Mouse (Mus musculus): Measurements from ENCODE around the gene Tssk3.

DNA sequence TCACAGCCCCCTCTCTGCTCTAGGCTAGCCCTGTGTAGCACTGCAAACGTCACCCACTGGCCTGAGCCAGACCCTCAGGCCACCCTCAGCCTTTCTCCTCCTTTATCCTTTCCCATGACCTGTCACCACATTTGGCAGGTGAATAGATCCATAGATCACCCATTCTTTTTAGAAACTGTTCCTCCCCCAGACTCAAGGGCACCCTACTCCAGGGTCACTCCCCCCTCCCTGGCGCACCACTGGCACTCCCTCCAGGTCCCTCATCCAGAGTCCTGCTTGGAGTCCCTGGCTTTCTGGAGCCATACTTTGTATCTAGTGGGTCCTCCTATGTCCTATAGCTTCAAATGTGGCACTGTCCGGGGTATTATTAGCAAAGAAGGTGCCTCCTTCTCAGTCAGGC, 14.7 kb upstream of the Tssk3 start:
- TF ChIP-seq CTCF (conservative IDR thresholded peaks at IDR 0.05 in 1 of 2, IDR thresholded peaks at IDR 0.05 in 1 of 2; ENCODE audit: low read depth in 2 of 2, low read length in 2 of 2) (no peak), USF1 (IDR thresholded peaks at IDR 0.05; ENCODE audit: low read depth, low read length) (no peak), POLR2AphosphoS2 (IDR thresholded peaks at IDR 0.05; ENCODE audit: low read depth, low read length) (no peak), POLR2A (IDR thresholded peaks at IDR 0.05; ENCODE audit: low read depth, low read length) (no peak), ELF1 (IDR thresholded peaks at IDR 0.05; ENCODE audit: low read depth, low read length) (no peak), HCFC1 (IDR thresholded peaks at IDR 0.05; ENCODE audit: low read depth, low read length) (no peak), ZMIZ1 (IDR thresholded peaks at IDR 0.05; ENCODE audit: low read depth, low read length) (no peak)
